Mouse (Mus musculus) small intestine, adult 2 months (tissue): Measurements from ENCODE around the gene a. TPM values are rescaled to one million over a fixed set of nuclear protein-coding genes. Genes with fewer than 3 reads are reported as not detected.
A peak's percentile ranks its signal among the peaks of the same experiment; 100 is the strongest.

Experiments used
- H3K27ac ChIP-seq: fragments of 200-500 bp; 2 replicates; pipeline ENCODE4 v1.5.1; 2012; ENCODE audit warnings: low read depth, low read length, control low read depth, inconsistent platforms; ENCODE audit not compliant: insufficient read depth
- H3K27me3 ChIP-seq: fragments of 200-500 bp; 2 replicates; pipeline ENCODE4 v1.6.1; 2012; ENCODE audit warnings: mild to moderate bottlenecking, moderate library complexity, low read length, inconsistent platforms; ENCODE audit not compliant: control insufficient read depth, insufficient read depth
- H3K36me3 ChIP-seq: fragments of 200-500 bp; 2 replicates; pipeline ENCODE4 v1.6.1; 2012; ENCODE audit warnings: mild to moderate bottlenecking, low read length, control low read depth, inconsistent platforms; ENCODE audit not compliant: control insufficient read depth, insufficient read depth
- H3K4me1 ChIP-seq: fragments of 200-500 bp; 2 replicates; pipeline ENCODE4 v1.6.1; 2012; ENCODE audit warnings: low read length, inconsistent platforms, mixed read lengths; ENCODE audit not compliant: control insufficient read depth, insufficient read depth, insufficient read length
- H3K4me3 ChIP-seq: fragments of 200-500 bp; 2 replicates; pipeline ENCODE4 v1.5.1; 2012; ENCODE audit warnings: low read depth, mild to moderate bottlenecking, control low read depth, inconsistent platforms, low read length, moderate library complexity
- CTCF ChIP-seq: fragments of 200-500 bp; IDR thresholded peaks from 2 replicates; pipeline ENCODE4 v1.5.1; 2012; ENCODE audit warnings: low read depth, mild to moderate bottlenecking, control low read depth, inconsistent platforms, low read length, moderate library complexity, mixed read lengths; ENCODE audit not compliant: insufficient replicate concordance, insufficient read length; ENCODE audit errors: extremely low read depth
- POLR2A ChIP-seq: fragments of 200-500 bp; IDR thresholded peaks from 2 replicates; pipeline ENCODE4 v1.6.1; 2012; ENCODE audit warnings: low read depth, mild to moderate bottlenecking, control low read depth, inconsistent platforms, low read length, moderate library complexity
- WGBS: fragments of 180-500 bp; shearing (Covaris S2); methylation state at CpG from one replicate; pipeline ENCODE4 v1.1.7; 2018; 5-methylcytosine and 5-hydroxymethylcytosine counted together
- polyA plus RNA-seq: library from polyadenylated mRNA; depleted of rRNA; stranded (reverse); fragments of >200 nt; gene quantifications from 2 replicates; pipeline ENCODE4 v1.2.3, GENCODE M21; 2012

a gene
- polyA plus RNA-seq, 1 experiment: 1.2 TPM

DNA sequence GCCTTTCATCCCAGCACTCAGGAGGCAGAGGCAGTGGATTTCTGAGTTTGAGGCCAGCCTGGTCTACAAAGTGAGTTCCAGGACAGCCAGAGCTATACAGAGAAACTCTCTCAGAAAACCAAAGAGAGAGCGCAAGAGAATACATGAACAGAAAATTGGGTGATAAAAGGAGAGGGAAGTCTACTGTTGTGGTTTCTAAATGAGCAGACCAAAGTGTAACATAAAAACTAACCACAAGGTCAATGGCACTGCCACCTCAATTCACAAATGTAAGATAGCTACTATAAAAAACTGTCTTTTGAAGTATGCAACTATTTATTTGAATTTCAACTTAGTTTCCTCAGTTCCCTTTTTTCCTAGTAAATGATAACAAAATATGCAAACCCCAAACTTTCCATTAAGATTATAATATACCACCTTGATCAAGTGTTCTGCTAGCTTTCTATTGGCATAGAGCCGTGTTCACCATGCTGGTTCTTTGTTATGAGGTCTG lies 37.1 kb upstream of the a start:
- H3K27me3 ChIP-seq: no peaks in the 10 kb centered on the region
- no peak overlapping the region for H3K27ac ChIP-seq
- TF ChIP-seq CTCF (no peak), POLR2A (no peak)
- no peaks in the 10 kb centered on the region for H3K36me3 ChIP-seq
- WGBS: 90% methylated on average over 2 of the region's 2 CpGs
- H3K4me1 ChIP-seq: no peaks in the 10 kb centered on the region
- H3K4me3 ChIP-seq: no peak overlapping the region

DNA sequence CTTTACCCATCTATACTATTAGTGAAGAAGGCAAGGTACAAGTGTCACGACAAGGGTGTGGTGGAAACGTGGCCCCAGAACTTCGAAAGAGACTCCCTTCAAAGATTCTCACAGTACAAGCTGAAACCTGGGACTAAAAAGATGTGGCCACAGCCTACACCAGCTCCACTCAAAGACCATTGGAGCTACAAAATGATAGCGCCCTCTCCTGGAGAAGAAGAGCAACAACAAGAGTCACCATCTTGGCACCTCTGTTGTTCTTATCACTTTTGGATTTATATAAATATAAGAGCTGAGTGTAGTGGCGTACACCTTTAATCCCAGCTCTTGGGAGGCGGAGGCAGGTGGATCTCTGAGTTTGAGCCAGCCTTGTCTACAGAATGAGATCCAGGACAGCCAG lies 35.4 kb upstream of the a start:
- H3K36me3 ChIP-seq: no peaks in the 10 kb centered on the region
- no peaks in the 10 kb centered on the region for H3K27me3 ChIP-seq
- TF ChIP-seq CTCF (peak; percentile 24; the same call in 1 of the 2 replicates), POLR2A (no peak)
- no peak overlapping the region for H3K4me3 ChIP-seq
- WGBS: 62% methylated on average over 6 of the region's 6 CpGs
- H3K27ac ChIP-seq: no peak overlapping the region
- H3K4me1 ChIP-seq: no peaks in the 10 kb centered on the region

DNA sequence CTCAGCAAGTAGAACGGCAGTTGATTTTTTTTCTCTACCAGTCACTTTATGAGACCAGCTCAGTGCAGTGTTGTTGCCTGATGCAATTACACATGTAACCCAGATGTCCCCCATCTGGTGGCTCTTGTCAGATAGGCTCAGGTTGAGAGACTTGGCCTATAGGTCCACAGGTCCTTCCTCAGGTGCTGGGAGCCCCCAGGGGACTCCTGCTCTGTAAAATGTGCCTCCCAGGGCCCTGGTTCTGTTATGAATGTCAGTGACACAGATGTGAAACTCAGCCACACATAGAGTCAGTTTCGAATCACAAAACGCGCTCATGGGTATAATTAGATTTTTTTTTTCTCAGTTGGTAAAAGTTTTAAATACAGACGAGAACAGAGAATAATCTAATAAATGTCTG lies 33.5 kb upstream of the a start:
- TF ChIP-seq CTCF (no peak), POLR2A (no peak)
- no peak overlapping the region for H3K4me3 ChIP-seq
- no peaks in the 10 kb centered on the region for H3K4me1 ChIP-seq
- no peaks in the 10 kb centered on the region for H3K27me3 ChIP-seq
- no peak overlapping the region for H3K27ac ChIP-seq
- WGBS: 86% methylated on average over 5 of the region's 5 CpGs
- H3K36me3 ChIP-seq: no peaks in the 10 kb centered on the region

GRCm38 (mm10) chr2:154758454-154758853 lies 32.7 kb upstream of the a start:
- no peak for TF ChIP-seq POLR2A
- no peaks in the 10 kb centered on the region for H3K36me3 ChIP-seq
- H3K4me3 ChIP-seq: no peak overlapping the region
- 92% methylated on average over 1 of the region's 1 CpGs for WGBS
- no peaks in the 10 kb centered on the region for H3K4me1 ChIP-seq
- H3K27ac ChIP-seq: no peak overlapping the region
- H3K27me3 ChIP-seq: no peaks in the 10 kb centered on the region

GRCm38 (mm10) chr2:154763226-154763625 lies 28.0 kb upstream of the a start:
- Histone ChIP-seq H3K36me3 (no peaks in the 10 kb centered on the region), H3K27me3 (no peaks in the 10 kb centered on the region), H3K4me1 (peaks cover 5% of the 10 kb centered on the region), H3K4me3 (no peak overlapping the region), H3K27ac (no peak overlapping the region)
- WGBS: 63% methylated on average over 3 of the region's 3 CpGs
- TF ChIP-seq POLR2A (no peak), CTCF (no peak)

DNA sequence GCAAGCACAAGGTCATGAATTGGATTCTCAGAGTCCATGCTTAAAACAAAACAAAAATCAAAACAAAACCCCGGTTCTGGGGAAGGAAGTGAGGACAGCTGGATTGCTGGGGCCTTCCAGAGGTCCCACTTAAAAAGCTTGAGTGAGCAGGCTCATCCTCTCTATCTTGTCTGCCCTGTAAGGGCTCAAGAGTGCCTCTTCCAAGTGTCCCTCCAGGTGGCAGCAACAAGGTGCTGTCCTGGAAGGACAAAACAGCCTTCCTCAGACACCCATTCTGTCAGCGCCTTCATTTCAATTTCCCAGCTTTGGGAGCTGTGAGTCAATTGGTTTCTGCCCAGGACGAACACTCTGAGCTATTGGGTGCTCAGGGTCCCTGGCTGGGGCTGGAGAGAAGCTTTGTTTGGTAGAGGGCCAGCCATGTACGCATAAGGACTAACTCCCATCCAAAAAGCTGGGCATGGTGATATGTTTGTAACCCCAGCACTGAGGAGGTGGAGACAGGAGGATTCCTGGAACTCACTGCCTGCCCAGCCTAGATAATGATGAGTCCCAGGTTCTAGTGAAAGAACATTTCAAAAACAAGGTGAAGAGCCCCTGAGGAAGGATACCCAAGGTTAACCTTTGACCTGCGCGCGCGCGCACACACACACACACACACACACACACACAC lies 26.2 kb upstream of the a start:
- Histone ChIP-seq H3K27me3 (no peaks in the 10 kb centered on the region), H3K36me3 (no peaks in the 10 kb centered on the region), H3K27ac (no peak overlapping the region), H3K4me3 (no peak overlapping the region), H3K4me1 (peaks cover 5% of the 10 kb centered on the region)
- no peak for TF ChIP-seq POLR2A
- TF ChIP-seq CTCF: peak; percentile 33; the same call in 1 of the 2 replicates
- 79% methylated on average over 9 of the region's 9 CpGs for WGBS

DNA sequence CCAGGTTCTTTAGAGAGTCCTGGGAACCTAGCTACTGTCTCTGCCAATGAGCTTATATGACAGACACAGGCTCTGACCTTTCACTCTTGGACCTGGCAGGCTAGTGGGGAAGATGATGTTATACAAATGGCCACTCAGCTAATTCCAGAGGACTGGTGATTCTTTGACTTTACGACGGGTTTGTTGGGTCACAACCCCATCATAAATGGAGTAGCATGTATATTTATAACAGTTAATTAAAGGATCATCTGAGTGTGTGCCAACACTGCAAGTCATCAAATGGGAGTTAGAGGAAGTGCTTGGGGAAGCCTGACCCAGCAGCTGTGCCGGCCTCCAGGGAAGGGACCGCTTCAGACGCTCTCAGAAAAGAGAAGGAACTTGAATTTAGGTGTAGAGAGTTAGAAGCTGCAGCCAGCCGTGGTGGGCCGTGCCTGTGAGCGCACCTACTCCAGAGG lies 25.6 kb upstream of the a start:
- peaks cover 5% of the 10 kb centered on the region for H3K4me1 ChIP-seq
- no peaks in the 10 kb centered on the region for H3K27me3 ChIP-seq
- H3K27ac ChIP-seq: no peak overlapping the region
- H3K36me3 ChIP-seq: no peaks in the 10 kb centered on the region
- TF ChIP-seq CTCF: no peak
- no peak for TF ChIP-seq POLR2A
- 35% methylated on average over 8 of the region's 8 CpGs for WGBS
- H3K4me3 ChIP-seq: no peak overlapping the region

DNA sequence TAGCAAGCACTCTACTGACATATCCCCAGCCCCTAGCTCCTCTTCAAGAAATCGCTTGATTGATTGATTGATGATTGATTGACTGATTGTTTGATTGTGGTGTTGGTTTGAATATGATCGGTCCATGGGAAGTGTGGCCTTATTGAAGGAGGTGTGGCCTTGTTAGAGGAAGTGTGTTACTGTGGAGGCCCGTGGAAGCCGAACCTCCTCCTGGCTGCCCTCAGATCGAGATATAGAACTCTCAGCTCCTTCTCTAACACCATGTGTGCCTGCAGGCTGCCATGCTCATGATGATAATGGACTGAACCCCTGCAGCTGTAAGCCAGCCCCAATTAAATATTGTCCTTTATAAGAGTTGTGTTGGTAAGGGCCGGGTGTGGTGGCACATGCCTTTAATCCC lies 24.2 kb upstream of the a start:
- TF ChIP-seq POLR2A (no peak), CTCF (no peak)
- Histone ChIP-seq H3K27me3 (no peaks in the 10 kb centered on the region), H3K4me3 (no peak overlapping the region), H3K27ac (no peak overlapping the region), H3K36me3 (no peaks in the 10 kb centered on the region), H3K4me1 (peaks cover 5% of the 10 kb centered on the region)
- 74% methylated on average over 6 of the region's 6 CpGs for WGBS
